Mouse (Mus musculus) hindbrain, embryonic 10.5 days (tissue): Measurements from ENCODE around the gene Esyt3. TPM values are rescaled to one million over a fixed set of nuclear protein-coding genes. Genes with fewer than 3 reads are reported as not detected.

ENCODE experiments used
- DNase-seq: peaks from one replicate; pipeline ENCODE4 v3.0.0-alpha.2; 2017; ENCODE audit warnings: low spot score
- H3K27ac ChIP-seq: fragments of 300-500 bp; sonication (generic); 2 replicates; pipeline ENCODE4 v1.5.1; 2016; ENCODE audit warnings: mild to moderate bottlenecking, moderate library complexity
- H3K27me3 ChIP-seq: fragments of 300-500 bp; sonication (generic); 2 replicates; pipeline ENCODE4 v1.6.1; 2016; ENCODE audit warnings: mild to moderate bottlenecking; ENCODE audit not compliant: poor library complexity, insufficient read depth, severe bottlenecking
- H3K36me3 ChIP-seq: fragments of 300-500 bp; sonication (generic); 2 replicates; pipeline ENCODE4 v1.6.1; 2016; ENCODE audit warnings: mild to moderate bottlenecking, moderate library complexity
- H3K4me1 ChIP-seq: fragments of 300-500 bp; sonication (generic); replicated peaks from 2 replicates; pipeline ENCODE4 v1.6.1; 2016; ENCODE audit warnings: mild to moderate bottlenecking
- H3K4me3 ChIP-seq: fragments of 300-500 bp; sonication (generic); 2 replicates; pipeline ENCODE4 v1.5.1; 2016; ENCODE audit warnings: mild to moderate bottlenecking, moderate library complexity
- H3K9me3 ChIP-seq: fragments of 300-500 bp; sonication (generic); 2 replicates; pipeline ENCODE4 v1.6.1; 2016; ENCODE audit warnings: mild to moderate bottlenecking, moderate library complexity
- WGBS: fragments of 180-500 bp; shearing (Covaris S2); methylation state at CpG from one replicate; pipeline ENCODE4 v1.1.7; 2016; 5-methylcytosine and 5-hydroxymethylcytosine counted together
- polyA plus RNA-seq: library from polyadenylated mRNA; unstranded; fragments of >200 nt; fragmentation: Nextera tagmentation; extraction: Ambion mirVana; gene quantifications from 2 replicates; pipeline ENCODE4 v1.2.1, GENCODE M21; 2016

The Esyt3 gene
- polyA plus RNA-seq: 0.34 and 0.37 TPM in 2 replicates

- 0 out of 2 replicates have a peak within 1 kb of the TSS, but pooled peaks have one; percentile 13 for H3K27ac ChIP-seq
- no peaks in the 10 kb centered on the region for H3K36me3 ChIP-seq
- under 1% methylated on average over 66 of the region's 66 CpGs for WGBS
- H3K9me3 ChIP-seq: no peaks in the 10 kb centered on the region
- peak; percentile 48 for DNase-seq
- H3K27me3 ChIP-seq: peaks cover 71% of the 10 kb centered on the region
- H3K4me1 ChIP-seq: peaks cover 25% of the 10 kb centered on the region
- H3K4me3 ChIP-seq: peak within 1 kb of the TSS; percentile 61
Observed at GRCm38 (mm10) chr9:99357921-99358692, at the start of gene Esyt3. TSS of gene Esyt3 (minus strand) at chr9:99358557.

- WGBS: 83% methylated on average over 9 of the region's 9 CpGs
- Histone ChIP-seq H3K9me3 (no peaks in the 10 kb centered on the region), H3K4me3 (no peak overlapping the region), H3K27ac (no peak overlapping the region), H3K27me3 (no peaks in the 10 kb centered on the region), H3K4me1 (no peaks in the 10 kb centered on the region), H3K36me3 (peaks cover 5% of the 10 kb centered on the region; the same call in 1 of the 2 replicates)
- no peak for DNase-seq
Observed at GRCm38 (mm10) chr9:99401288-99401974, 43.1 kb upstream of the Esyt3 start.

- no peaks in the 10 kb centered on the region for H3K27me3 ChIP-seq
- no peak overlapping the region for H3K4me3 ChIP-seq
- H3K27ac ChIP-seq: no peak overlapping the region
- no peaks in the 10 kb centered on the region for H3K9me3 ChIP-seq
- peaks cover 5% of the 10 kb centered on the region; the same call in 1 of the 2 replicates for H3K36me3 ChIP-seq
- no peak for DNase-seq
- no peaks in the 10 kb centered on the region for H3K4me1 ChIP-seq
- WGBS: 86% methylated on average over 6 of the region's 6 CpGs
Observed at GRCm38 (mm10) chr9:99400781-99401180, 42.4 kb upstream of the Esyt3 start.

DNA sequence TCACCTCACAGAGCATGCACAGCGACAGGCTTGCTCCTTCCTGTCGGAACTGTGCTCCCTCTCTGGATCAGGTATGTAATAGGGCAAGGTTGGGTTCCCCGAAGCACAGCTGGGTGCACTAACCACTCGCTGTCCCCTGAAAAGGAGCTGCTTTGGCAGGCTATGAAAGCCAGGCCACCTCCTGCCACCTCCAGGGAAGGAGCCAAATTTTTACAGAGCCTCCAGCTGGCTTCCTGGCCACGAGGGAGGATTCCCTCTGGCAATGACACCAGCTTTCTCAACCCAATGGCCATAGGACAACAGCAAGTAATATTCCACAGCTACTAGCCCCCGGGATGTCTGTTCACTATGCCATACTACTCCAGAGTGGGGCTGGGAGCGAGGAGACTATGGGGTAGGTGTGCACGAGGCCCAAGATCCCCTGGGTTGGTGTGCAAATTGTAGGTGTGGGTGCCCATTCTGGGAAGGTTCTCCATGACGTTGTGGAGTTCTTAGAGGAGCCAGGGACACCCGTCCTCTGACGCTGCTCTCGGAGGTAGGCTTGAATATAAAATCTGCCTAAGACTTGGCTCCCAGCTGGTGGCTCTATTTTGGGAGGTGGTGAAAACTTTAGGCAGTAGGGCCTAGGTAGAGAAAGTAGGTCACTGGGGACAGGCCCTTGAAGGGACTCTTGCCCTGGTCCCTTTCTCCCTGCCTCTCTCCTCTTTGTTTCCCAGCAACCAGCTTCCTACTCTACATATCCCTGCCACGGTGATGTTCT is 38.9 kb upstream of the Esyt3 start:
- H3K4me1 ChIP-seq: peaks cover 8% of the 10 kb centered on the region
- H3K27me3 ChIP-seq: no peaks in the 10 kb centered on the region
- DNase-seq: no peak
- WGBS: 83% methylated on average over 13 of the region's 13 CpGs
- peaks cover 15% of the 10 kb centered on the region for H3K36me3 ChIP-seq
- no peak overlapping the region for H3K27ac ChIP-seq
- no peaks in the 10 kb centered on the region for H3K9me3 ChIP-seq
- H3K4me3 ChIP-seq: no peak overlapping the region

- DNase-seq: peak; percentile 29
- H3K9me3 ChIP-seq: no peaks in the 10 kb centered on the region
- peaks cover 25% of the 10 kb centered on the region for H3K36me3 ChIP-seq
- peak overlapping the region; percentile 42; the same call in 1 of the 2 replicates for H3K27ac ChIP-seq
- no peak overlapping the region for H3K4me3 ChIP-seq
- H3K4me1 ChIP-seq: peaks cover 13% of the 10 kb centered on the region
- H3K27me3 ChIP-seq: no peaks in the 10 kb centered on the region
- 66% methylated on average over 11 of the region's 11 CpGs for WGBS
Observed at GRCm38 (mm10) chr9:99394366-99394765, 36.0 kb upstream of the Esyt3 start.

DNA sequence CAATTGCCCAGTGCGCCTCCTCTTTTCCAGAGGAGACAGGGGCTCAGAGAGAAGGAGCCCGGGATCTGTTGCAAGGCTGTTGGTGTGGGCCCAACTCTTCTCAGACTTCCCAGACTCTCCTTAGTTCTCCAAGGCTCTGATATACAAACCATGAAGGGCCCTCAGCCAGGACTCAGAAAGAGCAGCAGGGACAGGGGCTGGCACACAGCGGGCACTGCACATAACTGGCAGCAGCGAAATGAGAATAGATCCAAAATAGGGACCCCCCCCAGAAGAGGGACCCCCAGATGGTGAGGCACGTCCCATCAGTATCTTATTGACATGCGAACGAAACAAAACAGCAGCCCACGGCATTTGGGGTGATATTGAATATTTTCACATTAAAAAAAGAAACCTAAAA is 34.8 kb upstream of the Esyt3 start:
- 93% methylated on average over 8 of the region's 8 CpGs for WGBS
- Histone ChIP-seq H3K9me3 (no peaks in the 10 kb centered on the region), H3K4me3 (no peak overlapping the region), H3K27ac (no peak overlapping the region), H3K27me3 (no peaks in the 10 kb centered on the region), H3K4me1 (peaks cover 17% of the 10 kb centered on the region), H3K36me3 (peaks cover 28% of the 10 kb centered on the region)
- DNase-seq: no peak

DNA sequence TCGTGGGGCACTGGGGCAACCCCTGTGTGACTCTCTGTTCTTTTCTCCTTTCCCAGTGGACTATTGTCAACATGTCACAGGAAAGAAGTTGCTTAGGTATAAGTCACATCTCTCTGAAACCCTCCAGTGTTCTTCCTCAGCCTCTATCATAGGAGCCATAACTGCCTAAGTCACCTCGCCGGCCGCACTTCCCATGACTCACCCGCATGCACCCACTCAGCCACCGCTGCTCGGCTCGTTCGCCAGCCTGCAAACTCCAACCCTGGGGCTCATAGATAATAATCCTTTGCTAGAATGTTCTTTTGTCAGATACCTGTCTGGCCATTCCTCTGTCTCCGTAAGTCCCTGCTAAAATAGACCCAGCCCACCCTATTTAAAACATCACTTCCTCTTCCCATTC is 33.2 kb upstream of the Esyt3 start:
- Histone ChIP-seq H3K36me3 (peaks cover 29% of the 10 kb centered on the region), H3K27me3 (no peaks in the 10 kb centered on the region), H3K9me3 (no peaks in the 10 kb centered on the region), H3K4me3 (no peak overlapping the region), H3K4me1 (peaks cover 17% of the 10 kb centered on the region), H3K27ac (no peak overlapping the region)
- 94% methylated on average over 10 of the region's 10 CpGs for WGBS
- no peak for DNase-seq

- no peak overlapping the region for H3K4me3 ChIP-seq
- H3K36me3 ChIP-seq: peaks cover 29% of the 10 kb centered on the region
- DNase-seq: no peak
- no peak overlapping the region for H3K27ac ChIP-seq
- no peaks in the 10 kb centered on the region for H3K27me3 ChIP-seq
- peaks cover 17% of the 10 kb centered on the region for H3K4me1 ChIP-seq
- no peaks in the 10 kb centered on the region for H3K9me3 ChIP-seq
- WGBS: 22% methylated on average over 2 of the region's 2 CpGs
Observed at GRCm38 (mm10) chr9:99390716-99391115, 32.4 kb upstream of the Esyt3 start.

- no peak overlapping the region for H3K27ac ChIP-seq
- H3K27me3 ChIP-seq: no peaks in the 10 kb centered on the region
- H3K36me3 ChIP-seq: peaks cover 29% of the 10 kb centered on the region
- 82% methylated on average over 5 of the region's 5 CpGs for WGBS
- no peak for DNase-seq
- H3K4me1 ChIP-seq: peaks cover 17% of the 10 kb centered on the region
- H3K9me3 ChIP-seq: no peaks in the 10 kb centered on the region
- no peak overlapping the region for H3K4me3 ChIP-seq
Observed at GRCm38 (mm10) chr9:99390201-99390600, 31.8 kb upstream of the Esyt3 start.

- Histone ChIP-seq H3K27ac (no peak overlapping the region), H3K4me1 (peaks cover 13% of the 10 kb centered on the region), H3K4me3 (no peak overlapping the region), H3K9me3 (no peaks in the 10 kb centered on the region), H3K27me3 (no peaks in the 10 kb centered on the region), H3K36me3 (peaks cover 29% of the 10 kb centered on the region)
- 82% methylated on average over 8 of the region's 8 CpGs for WGBS
- DNase-seq: no peak
Observed at GRCm38 (mm10) chr9:99389506-99389905, 31.1 kb upstream of the Esyt3 start.

- Histone ChIP-seq H3K27ac (no peak overlapping the region), H3K27me3 (no peaks in the 10 kb centered on the region), H3K4me1 (peaks cover 9% of the 10 kb centered on the region), H3K9me3 (no peaks in the 10 kb centered on the region), H3K4me3 (no peak overlapping the region), H3K36me3 (peaks cover 29% of the 10 kb centered on the region)
- 90% methylated on average over 9 of the region's 9 CpGs for WGBS
- DNase-seq: no peak
Observed at GRCm38 (mm10) chr9:99388856-99389255, 30.5 kb upstream of the Esyt3 start.

GRCm38 (mm10) chr9:99388078-99388477 is 29.7 kb upstream of the Esyt3 start:
- no peak for DNase-seq
- 75% methylated on average over 5 of the region's 5 CpGs for WGBS

More at GRCm38 (mm10) chr9:99388078-99388477, 29.7 kb upstream of the Esyt3 start:
- Histone ChIP-seq H3K4me1 (peaks cover 9% of the 10 kb centered on the region), H3K27me3 (no peaks in the 10 kb centered on the region), H3K36me3 (peaks cover 28% of the 10 kb centered on the region), H3K9me3 (no peaks in the 10 kb centered on the region), H3K4me3 (no peak overlapping the region), H3K27ac (no peak overlapping the region)
